Mouse (Mus musculus): ENCODE results near the gene Mgat5. TPM values are rescaled to one million over a fixed set of nuclear protein-coding genes. Genes with fewer than 3 reads are reported as not detected.
A peak's percentile ranks its signal among the peaks of the same experiment; 100 is the strongest.

The Mgat5 gene
- 1 to 10 TPM; 5.9 to 6.1 TPM for total RNA-seq (2021)
- long read RNA-seq, experiment 1, result 0 reads
- long read RNA-seq, experiment 2, partial matches to known transcripts, result 0 of 5 reads
- long read RNA-seq, experiment 2, other reads (novel, unspliced or antisense), result 5 of 5 reads

GRCm38 (mm10) chr1:127204817-127205485, at the start of gene Mgat5:
Mgat5 (plus strand) TSS chr1:127205015.
- peak; percentile 74 to 88 for DNase-seq (ENCODE audit: low spot score in 2 of 2)

GRCm38 (mm10) chr1:127160118-127160760, 44.6 kb upstream of the Mgat5 start:
- no peak for DNase-seq (ENCODE audit: low spot score in 2 of 2)

GRCm38 (mm10) chr1:127164589-127165160, 40.1 kb upstream of the Mgat5 start:
- no peak for DNase-seq (ENCODE audit: low spot score in 2 of 2)

GRCm38 (mm10) chr1:127166521-127166920, 38.3 kb upstream of the Mgat5 start:
- no peak for DNase-seq (ENCODE audit: low spot score in 2 of 2)

- no peak for DNase-seq (ENCODE audit: low spot score in 2 of 2)
These were observed 37.2 kb upstream of the Mgat5 start for GRCm38 (mm10) chr1:127167586-127167985.

- no peak for DNase-seq (ENCODE audit: low spot score in 2 of 2)
These were observed 36.6 kb upstream of the Mgat5 start for GRCm38 (mm10) chr1:127168205-127168604.

GRCm38 (mm10) chr1:127169516-127169915, 35.3 kb upstream of the Mgat5 start:
- DNase-seq (ENCODE audit: low spot score in 2 of 2), result no peak

- DNase-seq (ENCODE audit: low spot score in 2 of 2), result no peak
These were observed 33.5 kb upstream of the Mgat5 start for GRCm38 (mm10) chr1:127171361-127171760.

- DNase-seq (ENCODE audit: low spot score in 2 of 2), result no peak
These were observed 31.4 kb upstream of the Mgat5 start for GRCm38 (mm10) chr1:127173448-127173847.

- no peak for DNase-seq (ENCODE audit: low spot score in 2 of 2)
These were observed 12.4 kb upstream of the Mgat5 start for GRCm38 (mm10) chr1:127192396-127192795.

GRCm38 (mm10) chr1:127199186-127199585, 5.6 kb upstream of the Mgat5 start:
- DNase-seq (ENCODE audit: low spot score in 2 of 2), result no peak

- DNase-seq (ENCODE audit: low spot score in 2 of 2), result no peak
These were observed 2.5 kb upstream of the Mgat5 start for GRCm38 (mm10) chr1:127202360-127202759.

GRCm38 (mm10) chr1:127203231-127203764, 1.5 kb upstream of the Mgat5 start:
- peak in 1 of 2 experiments; percentile 29 for DNase-seq (ENCODE audit: low spot score in 2 of 2)

GRCm38 (mm10) chr1:127205501-127206019, 745 bp downstream of the Mgat5 start:
- peak in 1 of 2 experiments; percentile 16 for DNase-seq (ENCODE audit: low spot score in 2 of 2)

GRCm38 (mm10) chr1:127206020-127206641, 1.3 kb downstream of the Mgat5 start:
- DNase-seq (ENCODE audit: low spot score in 2 of 2), result peak in 1 of 2 experiments; percentile 23

- no peak for DNase-seq (ENCODE audit: low spot score in 2 of 2)
These were observed 2.2 kb downstream of the Mgat5 start for GRCm38 (mm10) chr1:127206881-127207555.

GRCm38 (mm10) chr1:127208167-127208566, 3.4 kb downstream of the Mgat5 start:
- DNase-seq (ENCODE audit: low spot score in 2 of 2), result no peak

GRCm38 (mm10) chr1:127212812-127213211, 8.0 kb downstream of the Mgat5 start:
- DNase-seq (ENCODE audit: low spot score in 2 of 2), result no peak

- no peak for DNase-seq (ENCODE audit: low spot score in 2 of 2)
These were observed 8.6 kb downstream of the Mgat5 start for GRCm38 (mm10) chr1:127213434-127213833.

- DNase-seq (ENCODE audit: low spot score in 2 of 2), result no peak
These were observed 9.9 kb downstream of the Mgat5 start for GRCm38 (mm10) chr1:127214585-127215232.

Data from gastrocnemius, postnatal 4 days (tissue).